Mouse (Mus musculus): ENCODE results near the gene Mief1. TPM values are rescaled to one million over a fixed set of nuclear protein-coding genes. Genes with fewer than 3 reads are reported as not detected.

The Mief1 gene
- polyA plus RNA-seq, 1 experiment from 2014 or later = 28.1 TPM

- Histone ChIP-seq H3K36me3 (ENCODE audit: control insufficient read depth, insufficient read depth, low read length) (no peaks in the 10 kb centered on the region), H3K4me1 (ENCODE audit: control insufficient read depth in 2 of 2, insufficient read depth in 2 of 2, low read length in 2 of 2) (no peaks in the 10 kb centered on the region), H3K4me2 (ENCODE audit: low read length) (no peak overlapping the region), H3K4me3 (ENCODE audit: control insufficient read depth in 1 of 2, insufficient read depth in 1 of 2, low read depth in 1 of 2, low read length in 2 of 2) (no peak overlapping the region), H3K27ac (replicated peaks in 1 of 2; ENCODE audit: control insufficient read depth in 1 of 2, insufficient read depth in 1 of 2, low read depth in 2 of 2, low read length in 2 of 2) (no peak overlapping the region), H3K9me3 (ENCODE audit: control insufficient read depth, low read length) (no peaks in the 10 kb centered on the region), H3K9ac (ENCODE audit: low read length) (no peak overlapping the region), H3K27me3 (ENCODE audit: control insufficient read depth, insufficient read depth, low read length) (no peaks in the 10 kb centered on the region)
- 68% methylated on average over 6 of the region's 6 CpGs for WGBS
- no peak for ATAC-seq (ENCODE audit: insufficient number of reproducible peaks, insufficient read depth, low FRiP score, low read depth)
These were observed 31.6 kb upstream of the Mief1 start for GRCm38 (mm10) chr15:80202111-80202775.

- H3K4me3 ChIP-seq (ENCODE audit: control insufficient read depth in 1 of 2, insufficient read depth in 1 of 2, low read depth in 1 of 2, low read length in 2 of 2) = no peak overlapping the region
- H3K36me3 ChIP-seq (ENCODE audit: control insufficient read depth, insufficient read depth, low read length) = no peaks in the 10 kb centered on the region
- 26% methylated on average over 4 of the region's 4 CpGs for WGBS
- no peak overlapping the region for H3K4me2 ChIP-seq (ENCODE audit: low read length)
- no peak overlapping the region for H3K9ac ChIP-seq (ENCODE audit: low read length)
- H3K4me1 ChIP-seq (ENCODE audit: control insufficient read depth in 2 of 2, insufficient read depth in 2 of 2, low read length in 2 of 2) = no peaks in the 10 kb centered on the region
- no peaks in the 10 kb centered on the region for H3K27me3 ChIP-seq (ENCODE audit: control insufficient read depth, insufficient read depth, low read length)
- H3K27ac ChIP-seq (replicated peaks in 1 of 2; ENCODE audit: control insufficient read depth in 1 of 2, insufficient read depth in 1 of 2, low read depth in 2 of 2, low read length in 2 of 2) = no peak overlapping the region
- no peaks in the 10 kb centered on the region for H3K9me3 ChIP-seq (ENCODE audit: control insufficient read depth, low read length)
- ATAC-seq (ENCODE audit: insufficient number of reproducible peaks, insufficient read depth, low FRiP score, low read depth) = no peak
These were observed 30.4 kb upstream of the Mief1 start for GRCm38 (mm10) chr15:80203406-80203805.

GRCm38 (mm10) chr15:80206057-80206565 lies 27.7 kb upstream of the Mief1 start:
- Histone ChIP-seq H3K9me3 (ENCODE audit: control insufficient read depth, low read length) (no peaks in the 10 kb centered on the region), H3K9ac (ENCODE audit: low read length) (no peak overlapping the region), H3K4me3 (ENCODE audit: control insufficient read depth in 1 of 2, insufficient read depth in 1 of 2, low read depth in 1 of 2, low read length in 2 of 2) (no peak overlapping the region), H3K4me2 (ENCODE audit: low read length) (no peak overlapping the region), H3K27ac (replicated peaks in 1 of 2; ENCODE audit: control insufficient read depth in 1 of 2, insufficient read depth in 1 of 2, low read depth in 2 of 2, low read length in 2 of 2) (no peak overlapping the region), H3K27me3 (ENCODE audit: control insufficient read depth, insufficient read depth, low read length) (no peaks in the 10 kb centered on the region), H3K36me3 (ENCODE audit: control insufficient read depth, insufficient read depth, low read length) (no peaks in the 10 kb centered on the region), H3K4me1 (ENCODE audit: control insufficient read depth in 2 of 2, insufficient read depth in 2 of 2, low read length in 2 of 2) (no peaks in the 10 kb centered on the region)
- ATAC-seq (ENCODE audit: insufficient number of reproducible peaks, insufficient read depth, low FRiP score, low read depth) = no peak
- WGBS = 79% methylated on average over 3 of the region's 3 CpGs

GRCm38 (mm10) chr15:80208446-80208845 lies 25.4 kb upstream of the Mief1 start:
- no peak overlapping the region for H3K4me3 ChIP-seq (ENCODE audit: control insufficient read depth in 1 of 2, insufficient read depth in 1 of 2, low read depth in 1 of 2, low read length in 2 of 2)

GRCm38 (mm10) chr15:80213688-80214087 lies 20.1 kb upstream of the Mief1 start:
- no peak for ATAC-seq (ENCODE audit: insufficient number of reproducible peaks, insufficient read depth, low FRiP score, low read depth)
- no peak overlapping the region for H3K4me3 ChIP-seq (ENCODE audit: control insufficient read depth in 1 of 2, insufficient read depth in 1 of 2, low read depth in 1 of 2, low read length in 2 of 2)
- H3K27me3 ChIP-seq (ENCODE audit: control insufficient read depth, insufficient read depth, low read length) = no peaks in the 10 kb centered on the region
- H3K9me3 ChIP-seq (ENCODE audit: control insufficient read depth, low read length) = no peaks in the 10 kb centered on the region
- H3K36me3 ChIP-seq (ENCODE audit: control insufficient read depth, insufficient read depth, low read length) = no peaks in the 10 kb centered on the region
- H3K9ac ChIP-seq (ENCODE audit: low read length) = no peak overlapping the region
- no peak overlapping the region for H3K4me2 ChIP-seq (ENCODE audit: low read length)
- no peak overlapping the region for H3K27ac ChIP-seq (replicated peaks in 1 of 2; ENCODE audit: control insufficient read depth in 1 of 2, insufficient read depth in 1 of 2, low read depth in 2 of 2, low read length in 2 of 2)
- no peaks in the 10 kb centered on the region for H3K4me1 ChIP-seq (ENCODE audit: control insufficient read depth in 2 of 2, insufficient read depth in 2 of 2, low read length in 2 of 2)

More at GRCm38 (mm10) chr15:80208446-80208845, 25.4 kb upstream of the Mief1 start:
- H3K27me3 ChIP-seq (ENCODE audit: control insufficient read depth, insufficient read depth, low read length) = no peaks in the 10 kb centered on the region
- H3K36me3 ChIP-seq (ENCODE audit: control insufficient read depth, insufficient read depth, low read length) = no peaks in the 10 kb centered on the region
- no peak overlapping the region for H3K9ac ChIP-seq (ENCODE audit: low read length)
- H3K4me2 ChIP-seq (ENCODE audit: low read length) = no peak overlapping the region
- no peak for ATAC-seq (ENCODE audit: insufficient number of reproducible peaks, insufficient read depth, low FRiP score, low read depth)
- H3K27ac ChIP-seq (replicated peaks in 1 of 2; ENCODE audit: control insufficient read depth in 1 of 2, insufficient read depth in 1 of 2, low read depth in 2 of 2, low read length in 2 of 2) = no peak overlapping the region
- WGBS = 45% methylated on average over 4 of the region's 4 CpGs
- no peaks in the 10 kb centered on the region for H3K4me1 ChIP-seq (ENCODE audit: control insufficient read depth in 2 of 2, insufficient read depth in 2 of 2, low read length in 2 of 2)
- no peaks in the 10 kb centered on the region for H3K9me3 ChIP-seq (ENCODE audit: control insufficient read depth, low read length)

GRCm38 (mm10) chr15:80215716-80216479 lies 17.9 kb upstream of the Mief1 start:
- no peak overlapping the region for H3K27ac ChIP-seq (replicated peaks in 1 of 2; ENCODE audit: control insufficient read depth in 1 of 2, insufficient read depth in 1 of 2, low read depth in 2 of 2, low read length in 2 of 2)
- H3K36me3 ChIP-seq (ENCODE audit: control insufficient read depth, insufficient read depth, low read length) = no peaks in the 10 kb centered on the region
- H3K4me2 ChIP-seq (ENCODE audit: low read length) = no peak overlapping the region
- WGBS = 11% methylated on average over 10 of the region's 10 CpGs
- no peak overlapping the region for H3K9ac ChIP-seq (ENCODE audit: low read length)
- H3K9me3 ChIP-seq (ENCODE audit: control insufficient read depth, low read length) = no peaks in the 10 kb centered on the region
- no peak overlapping the region for H3K4me3 ChIP-seq (ENCODE audit: control insufficient read depth in 1 of 2, insufficient read depth in 1 of 2, low read depth in 1 of 2, low read length in 2 of 2)
- peaks cover 6 to 7% of the 10 kb centered on the region in 2 experiments; a peak in 2 of 4 replicates for H3K4me1 ChIP-seq (ENCODE audit: control insufficient read depth in 2 of 2, insufficient read depth in 2 of 2, low read length in 2 of 2)
- H3K27me3 ChIP-seq (ENCODE audit: control insufficient read depth, insufficient read depth, low read length) = no peaks in the 10 kb centered on the region
- no peak for ATAC-seq (ENCODE audit: insufficient number of reproducible peaks, insufficient read depth, low FRiP score, low read depth)

- H3K4me2 ChIP-seq (ENCODE audit: low read length) = no peak overlapping the region
- 53% methylated on average over 9 of the region's 9 CpGs for WGBS
- H3K27me3 ChIP-seq (ENCODE audit: control insufficient read depth, insufficient read depth, low read length) = no peaks in the 10 kb centered on the region
- H3K27ac ChIP-seq (replicated peaks in 1 of 2; ENCODE audit: control insufficient read depth in 1 of 2, insufficient read depth in 1 of 2, low read depth in 2 of 2, low read length in 2 of 2) = no peak overlapping the region
- no peak overlapping the region for H3K9ac ChIP-seq (ENCODE audit: low read length)
- H3K36me3 ChIP-seq (ENCODE audit: control insufficient read depth, insufficient read depth, low read length) = no peaks in the 10 kb centered on the region
- H3K4me1 ChIP-seq (ENCODE audit: control insufficient read depth in 2 of 2, insufficient read depth in 2 of 2, low read length in 2 of 2) = peaks cover 6 to 7% of the 10 kb centered on the region in 2 experiments; a peak in 2 of 4 replicates
- no peaks in the 10 kb centered on the region for H3K9me3 ChIP-seq (ENCODE audit: control insufficient read depth, low read length)
- no peak overlapping the region for H3K4me3 ChIP-seq (ENCODE audit: control insufficient read depth in 1 of 2, insufficient read depth in 1 of 2, low read depth in 1 of 2, low read length in 2 of 2)
- ATAC-seq (ENCODE audit: insufficient number of reproducible peaks, insufficient read depth, low FRiP score, low read depth) = no peak
These were observed 17.4 kb upstream of the Mief1 start for GRCm38 (mm10) chr15:80216480-80216820.

Data from heart, embryonic 14.5 days (tissue).